Mouse (Mus musculus) bone marrow macrophage, adult 2 months (primary cell): ENCODE results near the gene Fxyd7. TPM values are rescaled to one million over a fixed set of nuclear protein-coding genes. Genes with fewer than 3 reads are reported as not detected.

ENCODE experiments used
- H3K27ac ChIP-seq: 2 replicates; pipeline ENCODE4 v1.5.1; 2012; ENCODE audit warnings: low read depth, low read length; ENCODE audit not compliant: insufficient read depth
- H3K4me1 ChIP-seq: 2 replicates; pipeline ENCODE4 v1.6.1; 2012; ENCODE audit warnings: low read length; ENCODE audit not compliant: control insufficient read depth, insufficient read depth
- H3K4me3 ChIP-seq: 2 replicates; pipeline ENCODE4 v1.5.1; 2012; ENCODE audit warnings: mild to moderate bottlenecking, low read length, moderate library complexity; ENCODE audit not compliant: insufficient read depth
- CTCF ChIP-seq: IDR thresholded peaks from 2 replicates; pipeline ENCODE4 v1.5.1; 2012; ENCODE audit warnings: low read depth, mild to moderate bottlenecking, low read length, moderate library complexity
- POLR2A ChIP-seq: IDR thresholded peaks from 2 replicates; pipeline ENCODE4 v1.6.1; 2012; ENCODE audit warnings: mild to moderate bottlenecking, low read depth, low read length, borderline replicate concordance
- polyA plus RNA-seq: library from polyadenylated mRNA; stranded (reverse); fragments of >200 nt; gene quantifications from 2 replicates; pipeline ENCODE4 v1.2.4, GENCODE M21; 2012; ENCODE audit not compliant: missing spikeins, insufficient read depth, insufficient read length

Gene Fxyd7
- polyA plus RNA-seq, 1 experiment, result not detected

DNA sequence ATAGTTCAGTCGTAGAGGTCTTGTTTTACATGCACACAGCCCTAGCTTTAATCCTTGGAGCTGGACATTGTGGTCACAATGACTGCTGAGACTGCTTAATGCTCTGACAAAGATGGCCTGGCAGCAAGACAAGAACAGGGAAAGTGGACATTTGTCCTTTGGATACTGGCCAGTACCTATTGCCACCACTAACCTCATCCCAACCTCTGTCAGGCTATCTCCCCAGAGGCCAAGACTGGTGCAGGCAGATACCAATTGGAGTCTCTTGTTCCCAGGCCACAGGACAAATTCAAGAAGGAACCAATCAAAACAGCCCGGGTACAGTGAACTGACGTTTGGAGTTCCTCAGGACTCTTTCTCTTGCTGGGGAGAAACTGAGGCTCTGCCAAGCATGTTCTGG, 36.9 kb upstream of the Fxyd7 start:
- Histone ChIP-seq H3K4me1 (peaks cover 28% of the 10 kb centered on the region), H3K4me3 (no peak overlapping the region), H3K27ac (no peak overlapping the region)
- TF ChIP-seq CTCF, result no peak
- no peak for TF ChIP-seq POLR2A

DNA sequence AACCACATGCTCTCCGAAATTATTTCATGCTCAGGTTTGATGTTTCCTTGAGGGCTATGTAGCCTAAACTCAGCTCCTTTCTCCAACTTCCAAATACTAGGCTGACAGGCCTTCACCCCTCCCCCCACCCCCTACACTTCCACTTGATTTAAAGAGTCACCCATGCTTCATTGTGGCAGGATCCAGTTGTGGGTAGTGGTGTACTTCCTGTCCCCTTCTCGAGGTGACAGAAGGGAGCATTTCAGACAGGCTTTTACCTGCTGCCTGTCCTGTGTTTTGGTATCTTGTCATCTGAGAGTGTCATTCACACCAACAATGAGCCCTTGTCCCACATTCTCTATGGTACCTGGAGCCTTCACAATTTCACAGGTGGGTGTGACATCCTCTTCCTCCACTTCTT, 36.0 kb upstream of the Fxyd7 start:
- Histone ChIP-seq H3K27ac (no peak overlapping the region), H3K4me3 (no peak overlapping the region), H3K4me1 (peaks cover 28% of the 10 kb centered on the region)
- no peak for TF ChIP-seq CTCF
- no peak for TF ChIP-seq POLR2A

DNA sequence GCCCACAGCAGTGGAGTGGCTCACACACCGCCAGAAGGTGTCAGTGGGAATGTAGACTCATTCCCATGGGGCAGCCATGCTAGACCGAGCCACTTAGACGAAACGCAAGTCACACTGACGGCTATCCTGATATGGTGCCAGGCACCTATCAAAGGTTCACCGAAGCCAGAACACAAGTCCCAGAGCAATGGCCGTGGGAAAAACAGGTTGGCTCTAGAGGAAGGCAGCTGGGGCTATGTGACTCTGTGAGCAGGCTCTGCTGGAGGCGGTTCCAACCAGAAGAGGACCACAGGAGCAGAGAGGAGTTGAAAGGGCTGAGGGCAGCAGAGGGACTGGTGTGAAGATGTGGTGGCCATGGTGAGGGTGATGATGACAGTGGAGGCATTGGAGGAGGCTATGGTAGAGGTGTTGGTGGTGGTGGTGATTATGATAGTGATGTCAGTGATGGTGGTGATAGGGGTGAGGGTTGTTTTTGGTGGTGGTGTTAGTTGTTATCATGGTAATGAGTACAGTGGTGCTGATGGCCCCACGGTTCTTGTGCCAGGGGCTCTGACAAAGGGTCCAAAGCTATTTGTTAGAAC, 35.0 kb upstream of the Fxyd7 start:
- H3K4me3 ChIP-seq, result no peak overlapping the region
- H3K27ac ChIP-seq, result no peak overlapping the region
- TF ChIP-seq POLR2A, result no peak
- no peak for TF ChIP-seq CTCF
- peaks cover 28% of the 10 kb centered on the region for H3K4me1 ChIP-seq

DNA sequence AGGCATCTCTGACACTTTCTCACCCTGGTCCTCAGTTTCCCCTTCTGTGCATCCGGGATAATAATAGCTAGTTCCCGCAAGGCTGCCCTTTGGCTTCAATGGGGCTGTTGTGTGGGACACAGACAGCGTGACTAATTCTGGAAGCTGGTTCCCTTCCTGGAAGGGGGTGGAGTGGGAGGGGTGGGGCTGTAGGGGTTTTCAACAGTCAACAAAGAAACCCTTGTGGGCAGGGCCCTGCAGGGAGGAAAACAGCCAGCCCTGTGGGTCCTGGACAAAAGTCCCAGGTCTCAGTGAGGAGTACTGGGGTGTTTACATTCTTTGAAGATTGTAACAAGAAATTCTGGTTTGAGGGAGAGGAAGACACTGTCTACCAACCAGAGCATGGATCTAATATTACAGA, 33.9 kb upstream of the Fxyd7 start:
- Histone ChIP-seq H3K27ac (no peak overlapping the region), H3K4me1 (peaks cover 28% of the 10 kb centered on the region), H3K4me3 (no peak overlapping the region)
- TF ChIP-seq CTCF, result no peak
- TF ChIP-seq POLR2A, result no peak

DNA sequence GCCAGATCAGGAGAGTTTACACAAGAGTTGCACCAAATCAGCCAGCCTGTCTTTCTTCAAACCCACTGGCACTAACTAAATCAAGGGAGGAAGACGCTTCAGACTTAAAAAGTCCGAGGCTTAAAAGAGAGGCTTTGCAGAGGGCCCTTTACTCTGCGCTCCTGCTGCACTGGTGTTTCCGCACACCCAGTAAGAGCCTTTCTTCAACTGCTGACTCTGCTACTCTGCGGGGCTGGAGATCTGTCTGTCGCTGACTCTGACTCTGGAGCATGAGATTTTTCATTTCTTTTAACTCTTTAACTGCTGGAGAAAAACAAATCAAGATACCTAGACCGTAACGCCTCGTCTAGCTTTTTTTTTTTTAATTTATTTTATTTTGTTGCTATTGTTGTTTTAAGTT, 32.9 kb upstream of the Fxyd7 start:
- H3K27ac ChIP-seq, result no peak overlapping the region
- no peak overlapping the region for H3K4me3 ChIP-seq
- peaks cover 19% of the 10 kb centered on the region for H3K4me1 ChIP-seq
- TF ChIP-seq CTCF (no peak), POLR2A (no peak)

DNA sequence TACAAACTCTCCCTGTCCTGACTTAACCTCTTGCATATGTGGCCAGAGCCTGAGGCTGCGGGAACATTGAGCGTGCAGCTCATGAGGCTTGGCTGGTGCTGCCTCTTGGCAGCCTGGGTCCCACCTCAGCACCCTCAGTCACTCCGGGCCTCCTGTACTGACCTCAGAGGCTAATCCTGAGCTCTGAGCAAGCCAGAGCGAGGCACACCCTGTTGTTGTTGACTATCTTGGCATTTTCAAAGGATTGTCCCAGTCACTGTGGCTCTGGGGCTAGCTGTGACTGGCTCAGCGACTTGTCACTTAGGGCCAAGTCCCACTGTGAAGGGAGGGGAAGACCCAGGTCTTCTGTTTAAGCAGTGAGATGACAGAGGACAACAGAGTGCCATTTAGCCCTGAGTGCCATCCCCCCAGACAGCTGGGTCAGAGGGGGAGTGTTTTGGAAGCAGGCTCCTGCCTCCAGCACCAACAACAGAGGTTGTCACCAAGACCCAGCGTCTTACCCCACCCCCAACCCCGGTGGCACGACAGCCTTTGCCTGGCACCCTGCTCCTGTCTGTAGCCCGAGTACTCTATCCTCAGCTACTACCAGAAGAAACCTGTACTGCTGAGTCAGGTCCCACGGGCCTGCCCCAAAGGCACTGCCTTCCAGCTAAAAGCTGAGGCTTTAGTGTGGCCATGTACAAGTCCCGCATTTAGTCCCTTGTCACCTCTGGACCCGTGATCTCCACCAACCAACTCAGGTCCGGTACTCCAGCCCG, 31.7 kb upstream of the Fxyd7 start:
- Histone ChIP-seq H3K27ac (no peak overlapping the region), H3K4me1 (peaks cover 15% of the 10 kb centered on the region), H3K4me3 (no peak overlapping the region)
- TF ChIP-seq CTCF, result no peak
- TF ChIP-seq POLR2A, result no peak

DNA sequence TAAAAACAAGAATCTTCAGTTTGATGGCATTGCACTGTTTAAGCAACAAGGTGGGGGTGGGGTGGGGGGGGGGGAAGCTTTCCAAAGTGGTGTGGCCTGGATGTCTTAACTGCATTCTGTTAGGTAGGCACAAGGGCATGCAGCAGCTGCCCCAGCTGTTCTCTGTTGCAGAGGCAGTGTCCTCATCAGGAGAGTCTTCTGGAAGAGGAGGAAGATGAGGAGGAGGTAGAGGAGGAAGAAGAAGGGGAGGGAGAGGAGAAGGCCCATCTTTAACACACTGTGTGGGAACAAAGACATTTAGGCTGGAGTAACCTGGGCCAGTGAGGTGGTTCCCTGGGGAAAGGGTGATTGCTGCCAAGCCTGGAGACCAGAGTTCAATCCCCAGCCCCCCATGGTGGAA, 30.8 kb upstream of the Fxyd7 start:
- TF ChIP-seq POLR2A (no peak), CTCF (no peak)
- Histone ChIP-seq H3K27ac (no peak overlapping the region), H3K4me3 (no peak overlapping the region), H3K4me1 (peaks cover 5% of the 10 kb centered on the region)

DNA sequence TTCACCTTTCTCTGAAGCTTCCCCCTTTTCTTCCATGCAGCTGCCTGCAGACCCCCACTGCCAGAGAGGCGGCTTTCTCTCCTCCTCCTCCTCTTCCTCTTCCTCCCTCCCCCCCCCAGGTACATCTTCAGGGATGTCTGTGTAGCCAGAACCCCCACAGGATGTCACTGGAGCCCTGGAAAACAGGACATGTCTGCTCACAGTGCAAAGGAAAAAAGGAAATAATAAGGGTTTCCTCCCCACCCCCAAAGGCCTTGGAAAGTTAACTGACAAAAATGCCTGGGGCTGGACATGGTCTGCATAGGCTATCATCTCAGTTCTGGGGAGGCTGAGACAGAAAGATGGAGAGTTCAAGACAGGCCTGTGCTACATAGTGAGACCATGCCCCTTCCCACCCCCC, 29.8 kb upstream of the Fxyd7 start:
- Histone ChIP-seq H3K4me3 (no peak overlapping the region), H3K27ac (no peak overlapping the region), H3K4me1 (peaks cover 2% of the 10 kb centered on the region; the same call in 1 of the 2 replicates)
- TF ChIP-seq CTCF, result no peak
- TF ChIP-seq POLR2A, result no peak

DNA sequence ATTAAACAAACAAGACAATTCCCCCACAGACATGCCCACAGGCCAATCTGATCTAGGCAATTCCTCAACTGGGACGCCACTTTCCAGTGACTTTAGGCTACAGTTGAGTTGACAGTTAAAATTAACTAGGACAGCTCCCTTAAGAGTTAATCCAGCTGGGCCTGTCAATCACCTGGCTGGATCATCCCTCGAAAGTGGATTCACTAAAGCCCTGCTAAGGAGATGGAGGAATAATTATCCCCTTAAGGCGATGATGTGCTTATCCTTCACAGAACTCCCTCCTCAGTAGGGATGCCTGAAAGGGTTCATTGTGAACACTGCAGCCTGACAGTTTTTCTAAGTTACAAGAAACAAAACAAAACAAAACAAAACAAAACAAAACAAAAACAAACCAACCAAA, 29.3 kb upstream of the Fxyd7 start:
- TF ChIP-seq POLR2A (no peak), CTCF (no peak)
- peaks cover 2% of the 10 kb centered on the region; the same call in 1 of the 2 replicates for H3K4me1 ChIP-seq
- H3K27ac ChIP-seq, result no peak overlapping the region
- no peak overlapping the region for H3K4me3 ChIP-seq

DNA sequence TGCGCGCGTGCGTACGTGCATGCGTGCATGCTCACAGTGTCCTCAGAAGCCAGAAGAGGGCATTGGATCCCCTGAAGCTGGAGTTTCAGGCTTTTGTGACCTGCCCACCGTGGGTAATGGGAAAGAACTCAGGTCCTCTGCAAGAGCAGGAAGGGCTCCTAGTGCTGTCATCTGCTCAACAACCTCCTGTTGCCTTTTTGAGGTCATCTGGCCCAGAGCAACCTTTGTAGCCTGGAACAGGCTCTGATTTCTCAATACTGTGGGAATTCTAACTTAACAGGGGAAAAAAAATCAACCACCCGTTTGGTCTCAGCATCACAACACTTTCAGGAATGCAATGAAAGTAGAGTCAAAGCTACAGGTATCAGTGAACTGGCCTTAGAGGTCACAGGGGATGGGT, 28.4 kb upstream of the Fxyd7 start:
- no peak overlapping the region for H3K4me3 ChIP-seq
- no peaks in the 10 kb centered on the region for H3K4me1 ChIP-seq
- H3K27ac ChIP-seq, result no peak overlapping the region
- TF ChIP-seq POLR2A, result no peak
- no peak for TF ChIP-seq CTCF
